Mouse (Mus musculus) cerebellum, adult 8-10 months (tissue): ENCODE results near the gene Lsg1.

ENCODE experiments used
- DNase-seq: peaks from one replicate; pipeline ENCODE4 v3.0.0; 2022

The Lsg1 gene

GRCm38 (mm10) chr16:30600431-30601045 lies 13.1 kb upstream of the Lsg1 start:
- peak; percentile 58 for DNase-seq

GRCm38 (mm10) chr16:30599491-30600268 lies 12.3 kb upstream of the Lsg1 start, which contains the start of gene Fam43a:
Gene Fam43a, plus strand, starts transcription at chr16:30599723.
- peak; percentile 94 for DNase-seq

GRCm38 (mm10) chr16:30596959-30597681 lies 9.7 kb upstream of the Lsg1 start:
- peak; percentile 93 for DNase-seq

- no peak for DNase-seq
Observed at GRCm38 (mm10) chr16:30595835-30596557, 8.6 kb upstream of the Lsg1 start.

- no peak for DNase-seq
Observed at GRCm38 (mm10) chr16:30595356-30595755, 8.0 kb upstream of the Lsg1 start.

- DNase-seq: no peak
Observed at GRCm38 (mm10) chr16:30591990-30592389, 4.6 kb upstream of the Lsg1 start.

- DNase-seq: no peak
Observed at GRCm38 (mm10) chr16:30590264-30591209, 3.1 kb upstream of the Lsg1 start.

GRCm38 (mm10) chr16:30586935-30587493 lies 378 bp downstream of the Lsg1 start:
- DNase-seq: no peak

- no peak for DNase-seq
Observed at GRCm38 (mm10) chr16:30580765-30581164, 6.6 kb downstream of the Lsg1 start.

- no peak for DNase-seq
Observed at GRCm38 (mm10) chr16:30576392-30576791, 11.0 kb downstream of the Lsg1 start.

GRCm38 (mm10) chr16:30575815-30576214 lies 11.6 kb downstream of the Lsg1 start:
- no peak for DNase-seq

- DNase-seq: no peak
Observed at GRCm38 (mm10) chr16:30572239-30572638, 15.2 kb downstream of the Lsg1 start.

- DNase-seq: no peak
Observed at GRCm38 (mm10) chr16:30571378-30571777, 16.0 kb downstream of the Lsg1 start.

GRCm38 (mm10) chr16:30570173-30570572 lies 17.2 kb downstream of the Lsg1 start:
- no peak for DNase-seq

- DNase-seq: no peak
Observed at GRCm38 (mm10) chr16:30565631-30566030, 21.8 kb downstream of the Lsg1 start.

GRCm38 (mm10) chr16:30560601-30561000 lies 26.8 kb downstream of the Lsg1 start:
- DNase-seq: no peak

GRCm38 (mm10) chr16:30559312-30559992 lies 27.9 kb downstream of the Lsg1 start:
- DNase-seq: no peak

- DNase-seq: no peak
Observed at GRCm38 (mm10) chr16:30554109-30554508, 33.3 kb downstream of the Lsg1 start.

GRCm38 (mm10) chr16:30552621-30553338 lies 34.6 kb downstream of the Lsg1 start:
- DNase-seq: peak; percentile 22

- DNase-seq: no peak
Observed at GRCm38 (mm10) chr16:30550748-30551192, 36.6 kb downstream of the Lsg1 start, which contains the start of gene Tmem44. Gene Tmem44, minus strand, starts transcription at chr16:30550842.
